Mouse (Mus musculus) hematopoietic stem cell, adult 5-6 weeks (primary cell): ENCODE results near the gene Lcn11. TPM values are rescaled to one million over a fixed set of nuclear protein-coding genes. Genes with fewer than 3 reads are reported as not detected.
A peak's percentile ranks its signal among the peaks of the same experiment; 100 is the strongest.
"Not testable (repeated sequence)": the region's sequence is repeated elsewhere in the genome, so short reads cannot be mapped to it uniquely, and the experiment has no call there.

Experiments
- ATAC-seq, 2 experiments: fragments of 125-278 bp in 1 of 2; replicated peaks in 1 of 2; 2 replicates each; pipeline ENCODE4 v1.8.0; 2016 to 2017; ENCODE audit warnings: inconsistent platforms in 2 of 2, mild to moderate bottlenecking in 2 of 2, moderate number of reproducible peaks in 2 of 2, low read depth in 1 of 2, moderate TSS enrichment in 1 of 2; ENCODE audit not compliant: low FRiP score in 2 of 2, poor library complexity in 2 of 2, severe bottlenecking in 2 of 2, insufficient read depth in 1 of 2, low TSS enrichment in 1 of 2
- total RNA-seq: library from RNA; stranded (forward); fragments of 172-1452, 232-1000 nt; gene quantifications from 2 replicates; pipeline ENCODE4 v1.2.3, GENCODE M21; 2017

The Lcn11 gene
- total RNA-seq, 1 experiment from 2014 or later, result not detected

DNA sequence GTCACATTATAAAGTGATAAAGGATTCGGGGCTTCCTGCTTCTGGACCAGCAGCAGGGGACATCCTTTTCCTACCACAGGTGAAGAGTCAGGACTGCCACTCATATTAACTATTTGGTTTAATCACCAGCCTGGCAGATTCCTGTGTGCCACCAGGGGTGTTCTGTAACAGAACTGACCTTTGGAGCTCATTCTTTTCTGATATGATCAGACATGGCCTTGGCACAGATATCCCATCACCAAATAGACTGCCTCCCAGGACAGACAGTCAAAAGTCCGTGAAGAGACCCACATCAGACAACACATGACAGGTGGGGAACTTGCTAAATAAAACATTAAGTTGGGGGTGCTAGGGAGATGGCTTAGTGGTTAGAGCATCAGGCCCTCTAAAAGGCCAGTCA lies 34.9 kb downstream of the Lcn11 start:
- no peak for ATAC-seq

DNA sequence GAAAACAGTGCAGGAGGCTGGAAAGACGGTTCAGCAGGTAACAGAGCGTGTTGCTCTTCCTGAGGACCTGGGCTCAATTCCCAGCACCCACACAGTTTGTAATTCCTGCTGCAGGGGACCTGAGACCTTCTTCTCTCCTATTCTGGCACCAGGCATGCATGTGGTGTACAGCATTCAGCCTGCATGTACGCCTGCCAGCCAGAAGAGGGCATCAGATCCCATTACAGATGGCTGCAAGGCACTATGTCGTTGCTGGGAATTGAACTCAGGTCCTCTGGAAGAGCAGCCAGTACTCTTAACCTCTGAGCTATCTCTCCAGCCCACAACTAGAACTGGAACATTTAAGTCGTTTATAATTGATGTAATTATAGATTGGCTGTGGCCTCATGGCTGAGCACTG lies 36.5 kb downstream of the Lcn11 start:
- ATAC-seq, result no peak

DNA sequence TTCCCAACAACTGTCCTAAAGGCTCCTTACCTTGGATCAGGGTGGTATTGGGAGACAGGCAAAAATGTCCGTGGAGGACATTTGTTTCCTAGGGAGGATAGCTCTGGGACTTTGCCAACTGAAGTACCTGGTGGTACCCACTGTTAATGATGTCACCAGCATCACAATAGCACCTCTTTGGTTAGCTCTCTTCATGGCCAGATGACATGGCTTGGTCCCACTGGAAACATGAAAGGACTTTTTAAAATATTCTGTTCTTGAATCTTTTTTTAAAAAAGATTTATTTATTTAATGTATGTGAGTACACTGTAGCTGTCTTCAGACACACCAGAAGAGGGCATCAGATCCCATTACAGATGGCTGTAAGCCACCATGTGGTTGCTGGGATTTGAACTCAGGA lies 38.9 kb downstream of the Lcn11 start, which contains the start of gene Glt6d1:
Gene Glt6d1 (minus strand): TSS at position 101 of the 400 bp plus-strand sequence.
- ATAC-seq, result not testable (repeated sequence)

DNA sequence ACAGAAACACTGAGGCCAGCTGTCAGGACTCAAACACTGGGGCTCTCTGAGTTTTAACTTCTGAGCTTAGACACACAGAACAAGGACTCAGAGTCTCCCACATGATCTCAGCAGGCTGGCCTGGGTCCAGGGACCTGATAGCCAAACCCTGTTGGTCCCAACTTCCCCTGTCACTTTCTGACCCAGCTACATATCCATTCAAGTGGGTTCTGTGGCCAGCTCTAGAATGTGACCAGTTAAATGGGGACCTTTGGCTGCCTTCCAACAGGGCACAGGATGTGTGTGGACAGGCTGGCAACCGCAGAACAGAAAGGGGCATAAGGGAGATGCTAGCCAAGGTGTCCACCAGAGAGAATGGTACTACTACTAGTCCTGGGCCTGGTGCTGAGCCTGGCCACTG lies 46.0 kb downstream of the Lcn11 start, which contains the start of gene Lcn9:
Gene Lcn9 (plus strand): TSS at position 348 of the 400 bp plus-strand sequence.
- peak in 1 of 2 experiments; percentile 36; a peak in 2 of 4 replicates for ATAC-seq

DNA sequence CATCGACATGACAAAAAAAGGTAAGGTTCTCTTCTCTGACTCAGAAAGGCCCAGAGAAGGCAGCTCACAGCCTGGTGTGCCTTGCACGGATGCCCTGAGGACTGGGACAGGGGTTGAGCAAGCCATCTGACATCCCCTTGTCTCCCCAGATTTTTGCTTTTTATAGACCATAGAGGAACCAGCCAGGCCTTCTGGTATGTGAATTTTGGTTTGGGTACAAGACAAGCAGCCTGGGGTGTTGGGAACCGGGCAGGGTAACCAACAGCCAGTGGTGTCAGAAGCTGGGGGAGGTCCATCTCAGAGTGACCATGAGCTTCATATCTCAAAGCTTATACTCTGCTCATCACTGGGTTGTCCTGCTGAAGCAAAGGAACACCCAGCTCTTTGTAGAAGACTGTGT lies 47.9 kb downstream of the Lcn11 start:
- ATAC-seq, result no peak

DNA sequence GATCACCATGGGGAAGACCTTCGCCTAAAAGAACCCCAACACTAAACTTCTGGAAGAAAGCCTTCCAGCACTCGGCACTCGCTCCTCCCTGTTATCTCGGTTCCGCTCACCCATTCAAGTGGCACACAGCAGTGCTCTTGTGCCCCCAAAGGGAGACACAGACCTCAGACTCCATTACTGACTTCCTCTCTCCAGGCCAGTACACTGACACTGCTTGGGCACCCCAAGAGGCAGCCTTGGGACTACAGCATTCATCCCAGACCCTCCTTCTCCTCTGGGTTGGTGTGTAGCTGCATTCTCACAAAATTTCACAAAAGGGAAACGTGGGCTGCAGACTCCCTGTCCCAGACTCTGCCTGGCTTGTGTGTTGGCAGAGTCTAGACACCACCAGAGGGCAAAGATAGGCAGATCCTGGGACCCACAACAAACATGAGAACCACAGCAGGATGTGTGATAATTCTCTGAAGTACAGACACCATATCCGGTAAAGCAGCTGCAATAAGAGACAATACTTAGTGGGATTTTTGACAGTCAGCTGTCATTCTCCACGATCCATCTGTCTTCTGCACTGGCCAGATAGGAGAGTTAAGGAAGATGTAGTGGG lies 51.6 kb downstream of the Lcn11 start:
- ATAC-seq, result peak in 1 of 2 experiments; percentile 25; a peak in 2 of 4 replicates

Other genes with a start within 250 kb of the Lcn11 start
- gene Traf2, start 230.1 kb upstream of the Lcn11 start, total RNA-seq, result 18.0 and 20.2 TPM in 2 replicates
- 68.7 and 71.1 TPM in 2 replicates for gene Edf1, start 219.2 kb upstream of the Lcn11 start, total RNA-seq
- 1.1 and 4.8 TPM in 2 replicates for gene Mamdc4, start 202.2 kb upstream of the Lcn11 start, total RNA-seq
- gene Phpt1, start 201.8 kb upstream of the Lcn11 start, total RNA-seq, result 27.8 and 63.7 TPM in 2 replicates
- 0.40 TPM in 1 of 2 replicates, not detected in the other for gene Ajm1, start 195.3 kb upstream of the Lcn11 start, total RNA-seq
- gene Rabl6, start 168.5 kb upstream of the Lcn11 start, total RNA-seq, result 56.5 and 67.0 TPM in 2 replicates
- not detected in 2 replicates for gene Ccdc183, start 159.3 kb upstream of the Lcn11 start, total RNA-seq
- gene Tmem141, start 155.0 kb upstream of the Lcn11 start, total RNA-seq, result 22.2 and 28.8 TPM in 2 replicates
- gene Fcna, start 149.0 kb upstream of the Lcn11 start, total RNA-seq, result 0.94 TPM in 1 of 2 replicates, not detected in the other
- not detected in 2 replicates for gene Lcn8, start 123.9 kb upstream of the Lcn11 start, total RNA-seq
- gene Lcn5, start 119.1 kb upstream of the Lcn11 start, total RNA-seq, result not detected in 2 replicates
- not detected in 2 replicates for gene Lcn6, start 100.2 kb upstream of the Lcn11 start, total RNA-seq
- not detected in 2 replicates for gene Lcn10, start 94.3 kb upstream of the Lcn11 start, total RNA-seq
- gene Obp2a, start 77.0 kb upstream of the Lcn11 start, total RNA-seq, result not detected in 2 replicates
- gene Bmyc, start 70.3 kb upstream of the Lcn11 start, total RNA-seq, result 6.4 and 11.8 TPM in 2 replicates
- gene Obp2b, start 40.0 kb upstream of the Lcn11 start, total RNA-seq, result not detected in 2 replicates
- not detected in 2 replicates for gene Lcn3, start 11.4 kb upstream of the Lcn11 start, total RNA-seq
- not detected in 2 replicates for gene Gm13539, start 5.2 kb downstream of the Lcn11 start, total RNA-seq
- gene Glt6d1, start 38.8 kb downstream of the Lcn11 start, total RNA-seq, result not detected in 2 replicates
- gene Lcn9, start 46.1 kb downstream of the Lcn11 start, total RNA-seq, result not detected in 2 replicates
- not detected in 2 replicates for gene Sohlh1, start 70.2 kb downstream of the Lcn11 start, total RNA-seq
- gene Kcnt1, start 86.7 kb downstream of the Lcn11 start, total RNA-seq, result not detected in 2 replicates
- 18.2 and 41.0 TPM in 2 replicates for gene Camsap1, start 206.3 kb downstream of the Lcn11 start, total RNA-seq
- gene Ubac1, start 244.7 kb downstream of the Lcn11 start, total RNA-seq, result 33.5 and 49.2 TPM in 2 replicates